Mouse (Mus musculus) neural tube, embryonic 12.5 days (tissue): ENCODE results near the gene Cdh20. TPM values are rescaled to one million over a fixed set of nuclear protein-coding genes. Genes with fewer than 3 reads are reported as not detected.

ENCODE experiments used
- ATAC-seq: fragments of 200-750 bp; cut with Nextera tagmentation; 2 replicates; pipeline ENCODE4 v1.8.0; 2017; ENCODE audit warnings: low read depth, mild to moderate bottlenecking, moderate TSS enrichment, moderate library complexity; ENCODE audit not compliant: low FRiP score
- H3K27ac ChIP-seq: fragments of 300-500 bp; sonication (generic); 2 replicates; pipeline ENCODE4 v1.5.1; 2016
- H3K27me3 ChIP-seq: fragments of 300-500 bp; sonication (generic); replicated peaks from 2 replicates; pipeline ENCODE4 v1.6.1; 2016; ENCODE audit warnings: mild to moderate bottlenecking
- H3K36me3 ChIP-seq: fragments of 300-500 bp; sonication (generic); 2 replicates; pipeline ENCODE4 v1.6.1; 2016; ENCODE audit warnings: mild to moderate bottlenecking
- H3K4me1 ChIP-seq: fragments of 300-500 bp; sonication (generic); 2 replicates; pipeline ENCODE4 v1.6.1; 2016
- H3K4me2 ChIP-seq: fragments of 300-500 bp; sonication (generic); replicated peaks from 2 replicates; pipeline ENCODE4 v1.6.1; 2016; ENCODE audit warnings: mild to moderate bottlenecking
- H3K4me3 ChIP-seq: fragments of 300-500 bp; sonication (generic); 2 replicates; pipeline ENCODE4 v1.5.1; 2016
- H3K9ac ChIP-seq: fragments of 300-500 bp; sonication (generic); 2 replicates; pipeline ENCODE4 v1.6.1; 2016; ENCODE audit warnings: mild to moderate bottlenecking
- H3K9me3 ChIP-seq: fragments of 300-500 bp; sonication (generic); 2 replicates; pipeline ENCODE4 v1.6.1; 2016; ENCODE audit warnings: mild to moderate bottlenecking
- WGBS: fragments of 180-500 bp; shearing (Covaris S2); methylation state at CpG from one replicate; pipeline ENCODE4 v1.1.7; 2016; 5-methylcytosine and 5-hydroxymethylcytosine counted together
- polyA plus RNA-seq: library from polyadenylated mRNA; unstranded; fragments of >200 nt; fragmentation: Nextera tagmentation; extraction: Ambion mirVana; gene quantifications from 2 replicates; pipeline ENCODE4 v1.2.1, GENCODE M21; 2016

Gene Cdh20
- polyA plus RNA-seq, 1 experiment from 2014 or later, result 0.72 TPM

DNA sequence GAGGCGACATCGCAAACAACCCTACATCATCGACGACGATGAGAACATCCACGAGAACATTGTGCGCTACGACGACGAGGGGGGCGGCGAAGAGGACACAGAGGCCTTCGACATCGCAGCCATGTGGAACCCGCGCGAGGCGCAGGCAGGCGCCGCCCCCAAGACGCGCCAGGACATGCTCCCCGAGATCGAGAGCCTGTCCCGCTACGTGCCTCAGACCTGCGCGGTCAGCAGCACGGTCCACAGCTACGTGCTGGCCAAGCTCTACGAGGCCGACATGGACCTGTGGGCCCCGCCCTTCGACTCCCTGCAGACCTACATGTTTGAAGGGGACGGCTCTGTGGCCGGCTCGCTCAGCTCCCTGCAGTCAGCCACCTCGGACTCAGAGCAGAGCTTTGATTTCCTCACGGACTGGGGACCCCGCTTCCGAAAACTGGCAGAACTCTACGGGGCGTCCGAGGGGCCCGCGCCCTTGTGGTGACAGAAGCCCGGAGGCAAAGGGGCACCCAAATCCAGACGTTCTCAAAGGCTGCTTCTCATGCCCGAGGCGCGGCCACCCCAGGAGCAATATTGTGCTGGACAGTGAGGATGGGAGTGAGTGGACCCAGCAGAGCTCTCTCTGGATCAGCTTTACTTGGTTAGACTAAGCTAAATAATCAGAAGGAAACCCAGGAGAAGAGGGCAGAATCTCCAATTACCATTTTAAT, 225.7 kb downstream of the Cdh20 start:
- WGBS, result 7% methylated on average over 51 of the region's 51 CpGs
- Histone ChIP-seq H3K4me1 (no peaks in the 10 kb centered on the region), H3K4me3 (peak overlapping the region; percentile 46), H3K9ac (peak overlapping the region; percentile 59), H3K27ac (no peak overlapping the region), H3K4me2 (peak overlapping the region; percentile 84), H3K9me3 (no peaks in the 10 kb centered on the region), H3K27me3 (no peaks in the 10 kb centered on the region), H3K36me3 (no peaks in the 10 kb centered on the region)
- peak; percentile 88 for ATAC-seq

DNA sequence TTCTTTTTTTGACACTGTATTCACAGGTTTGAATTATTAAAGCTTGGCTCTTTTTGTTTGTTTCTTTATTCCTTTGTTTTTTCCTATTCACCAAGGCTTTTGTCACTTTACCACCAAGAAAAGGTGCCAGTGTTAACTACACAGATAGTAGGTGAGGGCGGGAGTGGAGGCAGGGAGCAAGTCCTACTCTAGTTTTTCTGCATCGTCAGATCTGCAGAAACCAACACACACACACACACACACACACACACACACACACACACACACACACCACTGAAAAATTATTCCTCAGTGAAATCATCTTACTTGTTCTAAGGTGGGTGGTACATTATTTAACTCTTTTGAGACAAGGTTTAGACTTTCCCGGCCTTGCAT, 226.3 kb downstream of the Cdh20 start:
- Histone ChIP-seq H3K27me3 (no peaks in the 10 kb centered on the region), H3K36me3 (no peaks in the 10 kb centered on the region), H3K9ac (peak overlapping the region; percentile 59; the same call in 1 of the 2 replicates), H3K27ac (no peak overlapping the region), H3K4me1 (no peaks in the 10 kb centered on the region), H3K4me2 (peak overlapping the region; percentile 84), H3K9me3 (no peaks in the 10 kb centered on the region), H3K4me3 (no peak overlapping the region)
- ATAC-seq, result peak; percentile 33; the same call in 1 of the 2 replicates
- 77% methylated on average over 3 of the region's 3 CpGs for WGBS

DNA sequence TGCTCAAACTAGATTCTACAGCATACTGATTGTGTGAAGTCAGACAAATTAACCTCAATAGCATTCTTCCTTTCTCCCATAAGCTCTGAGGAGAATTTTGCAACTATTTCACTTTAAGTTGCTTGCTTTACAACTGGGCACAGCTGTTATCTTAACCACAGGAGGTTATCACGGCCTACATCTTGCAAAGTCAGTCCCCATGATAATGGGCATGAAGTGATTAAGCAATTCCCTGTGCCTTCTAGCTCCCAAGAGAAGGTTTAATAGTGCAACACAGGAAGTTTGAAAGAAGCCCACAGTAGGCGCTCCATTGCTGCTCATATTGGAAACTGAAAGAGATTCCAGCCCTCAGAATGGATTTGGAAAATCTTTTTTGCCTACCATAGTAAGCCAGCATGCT, 229.5 kb downstream of the Cdh20 start:
- no peak overlapping the region for H3K4me3 ChIP-seq
- no peak for ATAC-seq
- WGBS, result 65% methylated on average over 2 of the region's 2 CpGs

DNA sequence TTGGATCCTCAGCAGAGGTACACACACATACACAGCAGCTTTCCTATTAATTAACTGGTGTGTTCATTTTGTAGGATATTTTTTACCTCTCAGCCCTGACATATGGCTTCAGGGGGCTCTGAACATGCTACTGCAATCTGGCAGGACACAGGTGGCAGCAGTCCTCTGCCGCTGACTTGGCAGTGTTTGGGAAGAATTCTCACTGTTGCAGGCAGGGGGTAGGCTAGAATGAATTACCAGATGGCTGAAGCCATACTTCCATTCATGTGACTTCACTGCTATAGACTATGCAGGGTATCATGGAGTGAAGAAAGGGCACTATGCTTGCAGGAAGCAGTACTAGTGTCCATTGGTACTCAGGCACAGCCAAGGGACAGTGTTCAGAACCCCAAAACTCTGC, 233.8 kb downstream of the Cdh20 start:
- Histone ChIP-seq H3K4me1 (no peaks in the 10 kb centered on the region), H3K27ac (no peak overlapping the region), H3K36me3 (no peaks in the 10 kb centered on the region), H3K4me2 (no peak overlapping the region), H3K4me3 (no peak overlapping the region), H3K9me3 (no peaks in the 10 kb centered on the region), H3K9ac (no peak overlapping the region), H3K27me3 (no peaks in the 10 kb centered on the region)
- 47% methylated on average over 1 of the region's 1 CpGs for WGBS
- no peak for ATAC-seq

More for the DNA sequence above, 229.5 kb downstream of the Cdh20 start:
- H3K4me1 ChIP-seq, result no peaks in the 10 kb centered on the region
- H3K27me3 ChIP-seq, result no peaks in the 10 kb centered on the region
- H3K9ac ChIP-seq, result no peak overlapping the region
- H3K36me3 ChIP-seq, result no peaks in the 10 kb centered on the region
- no peak overlapping the region for H3K27ac ChIP-seq
- no peak overlapping the region for H3K4me2 ChIP-seq
- H3K9me3 ChIP-seq, result no peaks in the 10 kb centered on the region

DNA sequence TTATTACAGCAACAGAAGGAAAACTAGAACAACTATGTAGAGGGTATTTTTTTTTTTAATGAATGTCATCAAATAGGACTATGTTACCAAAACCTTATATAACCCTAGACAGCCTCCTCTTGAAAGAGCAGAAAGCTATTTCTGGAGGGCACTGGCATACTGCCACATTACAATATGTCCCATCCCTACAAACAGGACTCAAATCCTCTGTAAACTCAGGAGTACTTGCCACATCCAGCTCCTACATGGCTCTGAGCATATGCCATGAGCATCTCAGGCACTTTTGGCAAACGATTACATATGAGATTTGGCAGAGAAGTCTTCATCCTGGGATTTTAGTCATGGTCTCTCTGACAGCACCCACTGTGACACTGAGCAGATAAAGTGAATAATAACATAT, 235.5 kb downstream of the Cdh20 start:
- H3K4me1 ChIP-seq, result no peaks in the 10 kb centered on the region
- no peak overlapping the region for H3K4me2 ChIP-seq
- no peak overlapping the region for H3K4me3 ChIP-seq
- H3K27me3 ChIP-seq, result no peaks in the 10 kb centered on the region
- no peaks in the 10 kb centered on the region for H3K36me3 ChIP-seq
- H3K9me3 ChIP-seq, result no peaks in the 10 kb centered on the region
- H3K9ac ChIP-seq, result no peak overlapping the region
- 87% methylated on average over 1 of the region's 1 CpGs for WGBS
- no peak overlapping the region for H3K27ac ChIP-seq
- no peak for ATAC-seq

DNA sequence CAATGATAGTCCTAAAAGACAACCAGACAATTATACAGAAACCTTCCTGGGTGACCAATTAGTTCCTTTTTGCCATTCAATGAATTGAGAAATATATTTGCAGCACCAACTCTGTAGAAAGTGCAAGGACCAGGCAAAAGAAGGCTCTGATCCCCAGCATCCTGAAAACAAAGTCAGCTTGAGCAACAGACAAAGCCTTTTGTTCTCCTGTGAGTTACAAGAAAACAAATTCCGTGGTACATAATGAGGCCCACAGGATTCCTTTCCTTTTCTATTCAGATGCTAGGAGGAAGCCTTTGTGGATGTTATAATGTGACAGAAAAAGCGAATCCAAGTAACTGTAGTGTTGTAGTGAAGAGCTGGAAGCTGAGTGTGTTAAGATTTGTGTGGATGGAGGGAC, 244.3 kb downstream of the Cdh20 start:
- ATAC-seq, result 0 out of 2 replicates have a peak, but pooled peaks have one; percentile 29
- Histone ChIP-seq H3K4me3 (no peak overlapping the region), H3K27ac (no peak overlapping the region), H3K36me3 (no peaks in the 10 kb centered on the region), H3K4me1 (no peaks in the 10 kb centered on the region), H3K4me2 (no peak overlapping the region), H3K9me3 (no peaks in the 10 kb centered on the region), H3K27me3 (no peaks in the 10 kb centered on the region), H3K9ac (no peak overlapping the region)
- WGBS, result 6% methylated on average over 2 of the region's 2 CpGs

DNA sequence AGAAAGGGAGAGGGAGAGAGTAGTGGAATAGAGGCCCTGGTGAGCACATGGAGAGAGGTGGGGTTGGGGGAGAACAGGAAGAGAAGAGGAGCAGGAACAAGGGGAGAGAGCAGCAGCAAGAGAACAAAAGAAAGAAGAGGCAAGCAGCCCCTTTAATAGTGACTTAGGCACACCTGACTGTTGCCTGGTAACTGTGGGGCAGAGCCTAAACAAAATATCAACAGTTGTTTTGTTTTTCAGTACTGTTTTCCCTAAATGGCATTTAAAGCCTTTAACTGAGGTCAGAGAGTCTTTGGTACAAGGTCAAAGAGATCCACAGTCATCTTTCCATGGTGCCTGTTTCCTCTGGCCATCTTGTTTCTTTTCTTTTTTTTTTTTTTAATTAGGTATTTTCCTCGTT, 245.0 kb downstream of the Cdh20 start:
- ATAC-seq, result no peak

DNA sequence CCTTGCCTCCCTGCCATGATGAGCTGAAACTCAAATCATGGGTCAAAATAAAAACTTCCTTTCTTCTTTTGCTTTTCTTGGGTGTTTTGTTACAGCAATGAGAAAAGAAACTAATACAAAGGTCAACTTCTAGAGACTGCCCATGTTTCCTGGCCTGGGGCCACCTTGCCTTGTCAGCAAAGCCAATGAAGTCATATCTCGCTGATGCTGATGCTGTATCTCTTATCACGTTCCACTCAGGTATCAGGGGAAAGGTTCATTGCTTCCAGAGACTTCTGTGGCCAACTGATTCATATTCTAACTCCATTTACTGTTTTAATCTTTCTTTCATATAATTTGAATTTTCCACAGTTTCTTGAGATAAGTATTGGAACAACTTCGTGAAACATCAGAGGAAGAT, 273.3 kb downstream of the Cdh20 start:
- H3K4me3 ChIP-seq, result no peak overlapping the region
- H3K4me2 ChIP-seq, result no peak overlapping the region
- no peak overlapping the region for H3K27ac ChIP-seq
- no peaks in the 10 kb centered on the region for H3K9me3 ChIP-seq
- H3K9ac ChIP-seq, result no peak overlapping the region
- H3K27me3 ChIP-seq, result no peaks in the 10 kb centered on the region
- H3K4me1 ChIP-seq, result no peaks in the 10 kb centered on the region
- 87% methylated on average over 3 of the region's 3 CpGs for WGBS
- no peaks in the 10 kb centered on the region for H3K36me3 ChIP-seq
- no peak for ATAC-seq

More for the DNA sequence above, 245.0 kb downstream of the Cdh20 start:
- Histone ChIP-seq H3K36me3 (no peaks in the 10 kb centered on the region), H3K9me3 (no peaks in the 10 kb centered on the region), H3K4me1 (no peaks in the 10 kb centered on the region), H3K4me2 (no peak overlapping the region), H3K27me3 (no peaks in the 10 kb centered on the region), H3K9ac (no peak overlapping the region), H3K27ac (no peak overlapping the region), H3K4me3 (no peak overlapping the region)
- WGBS, result 36% methylated on average over 1 of the region's 1 CpGs
